Mouse (Mus musculus) heart, postnatal 0 days (tissue): ENCODE measurements around the gene Elf1. TPM values are rescaled to one million over a fixed set of nuclear protein-coding genes. Genes with fewer than 3 reads are reported as not detected.

Experiments used
- ATAC-seq: fragments of 200-750 bp; cut with Nextera tagmentation; 2 replicates; pipeline ENCODE4 v1.8.0; 2017; ENCODE audit warnings: low read depth, moderate number of reproducible peaks, moderate library complexity; ENCODE audit not compliant: insufficient read depth
- DNase-seq: peaks from one replicate; pipeline ENCODE4 v3.0.0-alpha.2; 2016; ENCODE audit warnings: low spot score
- H3K27ac ChIP-seq: fragments of 300-500 bp; sonication (generic); 2 replicates; pipeline ENCODE4 v1.5.1; 2014; ENCODE audit warnings: low read depth, mild to moderate bottlenecking
- H3K27me3 ChIP-seq: fragments of 300-500 bp; sonication (generic); 2 replicates; pipeline ENCODE4 v1.6.1; 2014; ENCODE audit warnings: low read length, mixed read lengths; ENCODE audit not compliant: control insufficient read depth, insufficient read depth
- H3K36me3 ChIP-seq: fragments of 300-500 bp; sonication (generic); replicated peaks from 2 replicates; pipeline ENCODE4 v1.6.1; 2014; ENCODE audit warnings: low read length, mixed read lengths; ENCODE audit not compliant: control insufficient read depth, insufficient read depth
- H3K4me1 ChIP-seq: fragments of 300-500 bp; sonication (generic); 2 replicates; pipeline ENCODE4 v1.6.1; 2014; ENCODE audit warnings: antibody characterized with exemption; ENCODE audit not compliant: control insufficient read depth, insufficient read depth
- H3K4me2 ChIP-seq: fragments of 300-500 bp; sonication (generic); 2 replicates; pipeline ENCODE4 v1.6.1; 2014; ENCODE audit warnings: low read depth, mild to moderate bottlenecking, low read length, moderate library complexity
- H3K4me3 ChIP-seq: fragments of 300-500 bp; sonication (generic); 2 replicates; pipeline ENCODE4 v1.5.1; 2014; ENCODE audit warnings: low read depth, low read length
- H3K9ac ChIP-seq: fragments of 300-500 bp; sonication (generic); replicated peaks from 2 replicates; pipeline ENCODE4 v1.6.1; 2014; ENCODE audit warnings: low read depth, low read length, mixed read lengths
- H3K9me3 ChIP-seq: fragments of 300-500 bp; sonication (generic); replicated peaks from 2 replicates; pipeline ENCODE4 v1.6.1; 2016; ENCODE audit warnings: low read length; ENCODE audit not compliant: control insufficient read depth
- CTCF ChIP-seq: IDR thresholded peaks from 2 replicates; pipeline ENCODE4 v1.5.1; 2016; ENCODE audit warnings: antibody characterized with exemption, control low read depth, low read depth
- EP300 ChIP-seq: IDR thresholded peaks from 2 replicates; pipeline ENCODE4 v1.6.1; 2016; ENCODE audit warnings: antibody characterized with exemption, low read depth
- WGBS: fragments of 180-500 bp; shearing (Covaris S2); extraction: QIAGEN DNeasy Blood & Tissue Kit; methylation state at CpG from one replicate; pipeline ENCODE4 v1.1.7; 2014; 5-methylcytosine and 5-hydroxymethylcytosine counted together
- polyA plus RNA-seq: library from polyadenylated mRNA; unstranded; fragments of >200 nt; fragmentation: Nextera tagmentation; extraction: Ambion mirVana; gene quantifications from 2 replicates; pipeline ENCODE4 v1.2.1, GENCODE M21; 2015
- total RNA-seq: library from RNA; depleted of rRNA; stranded (reverse); fragments of >200 nt; gene quantifications from 2 replicates; pipeline ENCODE4 v1.2.3, GENCODE M21; 2014; ENCODE audit warnings: low replicate concordance

Gene Elf1
- total and polyA plus RNA-seq, 2 experiments from 2014 or later, result 7.4 to 11.0 TPM

DNA sequence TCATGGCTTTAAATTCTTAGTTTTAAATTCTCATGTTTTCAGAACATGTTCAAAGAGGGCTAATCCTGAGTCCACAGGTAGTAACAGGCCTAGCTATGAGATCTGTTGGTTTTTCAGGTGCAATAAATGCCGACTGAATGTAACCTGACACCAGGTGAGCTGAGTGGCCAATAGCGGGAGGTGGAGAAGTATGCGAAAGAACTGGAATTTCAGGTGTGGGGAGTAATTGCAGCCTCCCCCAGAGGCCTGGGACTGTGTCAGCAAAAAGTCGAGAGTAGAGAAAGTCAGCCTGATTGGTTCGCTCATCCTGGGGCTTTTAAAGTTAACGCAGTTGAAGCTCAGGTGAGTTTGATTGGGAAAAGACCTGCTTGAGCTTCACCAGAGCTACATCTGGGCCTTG is 46.7 kb downstream of the Elf1 start:
- no peak overlapping the region for H3K4me3 ChIP-seq
- 76% methylated on average over 6 of the region's 6 CpGs for WGBS
- TF ChIP-seq EP300 (no peak), CTCF (no peak)
- H3K9ac ChIP-seq, result no peak overlapping the region
- ATAC-seq (no peak), DNase-seq (no peak)
- H3K27ac ChIP-seq, result no peak overlapping the region
- H3K4me1 ChIP-seq, result peaks cover 8% of the 10 kb centered on the region; the same call in 1 of the 2 replicates
- H3K27me3 ChIP-seq, result no peaks in the 10 kb centered on the region
- no peaks in the 10 kb centered on the region for H3K36me3 ChIP-seq
- H3K4me2 ChIP-seq, result no peak overlapping the region
- no peaks in the 10 kb centered on the region for H3K9me3 ChIP-seq

DNA sequence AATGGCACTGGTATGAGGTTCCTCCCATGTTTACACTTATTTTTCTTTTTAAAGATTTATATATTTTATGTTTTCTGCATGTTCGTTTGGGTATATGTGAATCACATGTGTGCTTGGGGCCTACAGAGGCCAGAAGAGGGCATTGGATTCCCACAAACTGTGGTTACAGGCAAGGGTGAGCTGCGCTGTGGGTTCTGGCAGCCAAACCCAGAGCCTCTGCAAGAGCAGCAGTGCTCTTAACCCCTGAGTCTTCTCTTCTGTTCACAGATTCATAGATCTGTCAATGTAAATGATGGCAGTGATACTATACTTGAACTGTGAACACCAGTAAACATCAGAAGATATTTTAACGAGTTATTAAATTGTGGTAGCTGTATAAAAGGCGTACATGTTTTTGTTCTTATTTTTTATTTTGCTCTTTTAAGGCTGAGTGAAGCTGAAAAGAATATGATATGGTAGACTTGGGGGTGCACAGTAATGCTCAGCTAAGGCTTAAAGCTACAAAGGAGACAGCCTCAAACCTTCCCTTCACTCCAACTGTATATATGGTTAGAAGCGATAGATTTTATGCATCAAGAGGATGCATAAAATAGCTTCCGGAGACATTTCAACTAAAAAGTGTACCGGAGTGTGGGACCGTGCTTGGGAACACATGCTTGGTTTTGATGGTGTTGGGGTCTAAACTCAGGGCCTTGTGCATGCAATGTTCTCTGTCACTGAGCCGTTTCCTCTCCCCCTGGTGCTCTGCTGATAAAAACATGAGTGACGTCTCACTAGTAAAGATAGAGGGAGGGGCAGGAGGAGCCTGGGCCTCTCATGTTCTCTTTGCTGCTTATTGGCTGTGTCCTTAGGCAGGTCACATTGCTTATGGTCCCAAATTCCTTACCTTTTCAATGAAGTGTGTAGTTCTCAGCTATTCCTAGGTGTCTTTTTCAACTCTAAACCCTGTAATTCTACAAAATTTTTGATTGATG is 48.9 kb downstream of the Elf1 start:
- no peak overlapping the region for H3K4me3 ChIP-seq
- no peak for ATAC-seq
- WGBS, result 73% methylated on average over 10 of the region's 10 CpGs
- peaks cover 14% of the 10 kb centered on the region for H3K4me1 ChIP-seq
- TF ChIP-seq EP300 (no peak), CTCF (no peak)
- no peaks in the 10 kb centered on the region for H3K36me3 ChIP-seq
- no peak overlapping the region for H3K9ac ChIP-seq
- no peaks in the 10 kb centered on the region for H3K9me3 ChIP-seq
- H3K4me2 ChIP-seq, result no peak overlapping the region
- DNase-seq, result no peak
- no peak overlapping the region for H3K27ac ChIP-seq
- H3K27me3 ChIP-seq, result no peaks in the 10 kb centered on the region

DNA sequence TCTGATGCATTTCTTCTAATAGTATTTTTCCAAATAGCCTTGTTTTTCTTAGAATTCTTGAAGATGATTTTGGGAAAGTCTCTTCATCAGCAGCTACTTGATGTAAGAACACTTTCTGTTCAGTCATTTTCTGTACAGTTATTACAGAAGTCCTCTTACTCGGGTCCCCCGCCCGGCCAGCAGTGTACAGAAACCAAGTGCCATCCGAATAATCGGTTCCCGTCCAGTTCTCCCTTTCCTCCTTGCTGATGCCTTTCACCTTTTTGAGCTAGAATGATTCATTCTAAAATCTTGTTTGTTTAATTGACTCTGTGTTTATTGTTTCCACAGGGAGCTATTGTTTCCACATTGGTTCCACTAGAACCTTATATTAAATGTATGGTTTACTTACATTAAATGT is 49.8 kb downstream of the Elf1 start:
- Histone ChIP-seq H3K4me3 (no peak overlapping the region), H3K36me3 (no peaks in the 10 kb centered on the region), H3K4me1 (peaks cover 20% of the 10 kb centered on the region), H3K27me3 (no peaks in the 10 kb centered on the region), H3K4me2 (no peak overlapping the region), H3K9me3 (no peaks in the 10 kb centered on the region), H3K9ac (no peak overlapping the region), H3K27ac (no peak overlapping the region)
- no peak for DNase-seq
- no peak for ATAC-seq
- WGBS, result 92% methylated on average over 6 of the region's 6 CpGs
- TF ChIP-seq EP300 (no peak), CTCF (no peak)

GRCm38 (mm10) chr14:79532036-79532776 is 51.2 kb downstream of the Elf1 start:
- Histone ChIP-seq H3K4me3 (no peak overlapping the region), H3K27me3 (no peaks in the 10 kb centered on the region), H3K9ac (no peak overlapping the region), H3K9me3 (no peaks in the 10 kb centered on the region), H3K36me3 (no peaks in the 10 kb centered on the region), H3K27ac (no peak overlapping the region), H3K4me2 (no peak overlapping the region), H3K4me1 (peaks cover 25% of the 10 kb centered on the region)
- TF ChIP-seq CTCF (no peak), EP300 (no peak)
- 88% methylated on average over 8 of the region's 8 CpGs for WGBS
- DNase-seq (no peak), ATAC-seq (no peak)

- Histone ChIP-seq H3K9me3 (no peaks in the 10 kb centered on the region), H3K27me3 (no peaks in the 10 kb centered on the region), H3K4me3 (no peak overlapping the region), H3K36me3 (no peaks in the 10 kb centered on the region), H3K9ac (no peak overlapping the region), H3K27ac (peak overlapping the region; percentile 50), H3K4me2 (no peak overlapping the region), H3K4me1 (peaks cover 25% of the 10 kb centered on the region)
- no peak for TF ChIP-seq CTCF
- TF ChIP-seq EP300, result no peak
- ATAC-seq, result no peak
- no peak for DNase-seq
- 78% methylated on average over 1 of the region's 1 CpGs for WGBS
These were observed 52.4 kb downstream of the Elf1 start for GRCm38 (mm10) chr14:79533350-79533749.
